Mouse (Mus musculus) cerebellum, adult 9-11 months (tissue): ENCODE data around the gene Syn2.
A peak's percentile ranks its signal among the peaks of the same experiment; 100 is the strongest.

Source experiments
- DNase-seq: peaks from one replicate; pipeline ENCODE4 v3.0.0; 2022

The Syn2 gene

DNA sequence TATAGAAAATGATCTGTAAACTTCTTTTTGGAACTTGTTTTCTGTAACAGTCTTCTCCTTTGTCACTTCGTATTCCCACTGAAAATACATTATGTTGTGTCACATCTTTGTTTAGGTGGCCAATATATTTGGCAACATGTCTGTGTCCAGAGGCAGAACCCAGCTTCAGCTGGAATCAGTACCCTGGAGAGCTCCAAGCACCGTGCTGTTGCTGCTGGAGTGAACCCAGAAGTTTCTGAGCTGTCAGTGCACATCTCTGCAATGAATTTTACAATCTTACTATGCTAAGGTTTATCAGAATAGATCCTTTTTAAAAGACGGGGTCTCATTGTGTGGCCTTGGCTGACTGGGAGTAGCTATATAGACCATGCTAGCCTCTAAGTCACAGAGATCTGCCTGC, 44.1 kb downstream of the Syn2 start:
- DNase-seq = no peak

GRCm38 (mm10) chr6:115181094-115181493, 46.4 kb downstream of the Syn2 start:
- DNase-seq = no peak

- DNase-seq = no peak
Observed at GRCm38 (mm10) chr6:115191111-115191510, 56.4 kb downstream of the Syn2 start.

DNA sequence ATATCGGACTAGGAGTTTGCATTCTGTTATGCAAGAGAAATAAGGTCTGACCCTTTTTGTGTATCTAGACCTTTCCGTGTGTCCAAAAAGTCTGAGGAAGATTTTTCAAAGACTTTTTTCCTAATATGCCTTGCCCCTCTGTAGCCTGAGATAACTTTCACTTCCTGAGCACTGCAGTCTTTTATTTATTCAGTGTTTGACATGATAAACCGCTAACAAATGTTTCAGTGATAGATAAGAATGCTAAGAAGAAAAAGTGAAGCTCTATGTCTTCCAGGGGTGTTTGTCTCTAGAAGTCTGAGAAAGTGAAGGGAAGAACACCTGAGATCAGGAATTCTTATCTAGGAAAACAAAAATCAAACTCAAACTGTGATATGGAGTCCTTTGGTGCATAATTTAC, 66.1 kb downstream of the Syn2 start:
- DNase-seq = no peak

- no peak for DNase-seq
Observed at GRCm38 (mm10) chr6:115203029-115203428, 68.3 kb downstream of the Syn2 start.

DNA sequence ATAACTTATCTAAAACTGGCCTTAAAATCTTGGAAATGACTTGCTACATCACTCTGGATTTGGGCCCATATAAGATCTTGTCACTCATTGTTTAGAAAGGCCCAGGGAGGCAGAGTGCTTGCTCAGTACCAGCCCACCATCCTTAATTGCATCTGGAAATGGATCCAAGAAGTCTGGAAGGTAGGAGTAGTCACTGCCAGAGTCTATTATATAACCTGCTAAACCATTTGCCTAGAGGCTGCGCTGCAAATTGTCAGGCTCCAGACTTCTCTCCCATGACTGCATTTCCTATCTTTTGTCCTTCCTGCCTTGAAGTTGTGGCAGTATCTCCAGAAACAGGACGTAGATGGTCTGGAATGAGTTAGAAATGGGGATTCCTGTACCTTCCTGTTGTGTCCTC, 75.5 kb downstream of the Syn2 start:
- DNase-seq = no peak

- DNase-seq = no peak
Observed at GRCm38 (mm10) chr6:115210820-115211219, 76.1 kb downstream of the Syn2 start.

DNA sequence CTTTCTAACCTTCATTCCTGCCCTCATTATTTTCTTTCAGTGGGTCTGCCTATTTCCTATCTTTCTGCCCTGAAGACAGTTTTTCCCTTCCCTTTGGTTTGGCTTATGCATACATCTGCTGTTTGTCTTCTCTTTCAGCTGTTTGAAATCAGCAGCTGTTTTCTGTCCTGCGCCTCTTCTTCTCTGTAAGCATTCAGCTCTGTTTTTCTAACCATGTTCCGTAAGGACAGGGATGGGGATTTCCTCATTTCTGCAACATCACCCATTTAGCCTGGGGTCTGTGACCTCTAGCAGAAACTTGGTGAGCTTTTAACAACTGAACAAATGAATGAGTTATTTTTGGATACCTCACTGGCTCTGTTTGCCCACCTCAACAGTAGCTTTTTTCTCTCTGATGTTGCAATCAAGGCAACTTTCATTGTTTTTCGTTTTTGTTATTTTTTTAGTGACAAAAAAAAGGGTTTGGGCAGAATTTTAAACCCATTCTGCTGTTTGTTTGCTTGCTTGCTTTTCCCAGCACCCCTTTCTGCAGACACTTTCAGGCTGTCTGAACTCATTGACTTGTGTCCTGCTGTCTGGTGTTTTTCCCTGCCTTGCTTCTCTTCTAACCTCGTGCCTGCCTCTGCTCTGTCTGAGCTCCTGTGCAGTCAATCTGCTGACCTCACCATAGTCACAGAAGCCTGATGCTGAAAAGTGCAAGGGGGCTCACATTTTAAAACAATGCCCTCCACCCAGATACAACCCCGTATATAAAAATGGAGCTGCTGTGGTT, 77.6 kb downstream of the Syn2 start:
- DNase-seq = no peak

DNA sequence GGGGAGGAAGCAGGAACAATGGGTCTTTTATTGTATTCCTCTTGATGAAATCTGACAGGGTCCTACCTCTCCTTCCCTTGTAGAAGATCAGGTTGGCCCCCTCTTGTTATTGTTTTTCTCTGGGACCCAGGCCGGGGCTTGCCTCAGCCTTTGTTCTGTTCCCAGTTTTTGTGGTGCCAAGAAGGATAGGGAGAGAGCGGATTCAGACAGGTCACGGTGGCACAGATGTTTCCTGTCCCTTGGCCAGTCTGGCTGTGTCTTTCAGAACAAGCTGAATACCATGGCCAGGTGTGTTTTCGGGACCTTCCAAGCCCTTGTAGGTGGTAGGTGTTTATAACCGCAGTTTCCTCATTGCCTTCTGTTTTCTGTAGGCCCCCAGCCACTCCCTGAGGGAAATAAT, 78.4 kb downstream of the Syn2 start:
- DNase-seq = no peak

GRCm38 (mm10) chr6:115221215-115221641, 86.5 kb downstream of the Syn2 start:
- peak; percentile 81 for DNase-seq

GRCm38 (mm10) chr6:115225519-115225918, 90.8 kb downstream of the Syn2 start:
- DNase-seq = peak; percentile 86

DNA sequence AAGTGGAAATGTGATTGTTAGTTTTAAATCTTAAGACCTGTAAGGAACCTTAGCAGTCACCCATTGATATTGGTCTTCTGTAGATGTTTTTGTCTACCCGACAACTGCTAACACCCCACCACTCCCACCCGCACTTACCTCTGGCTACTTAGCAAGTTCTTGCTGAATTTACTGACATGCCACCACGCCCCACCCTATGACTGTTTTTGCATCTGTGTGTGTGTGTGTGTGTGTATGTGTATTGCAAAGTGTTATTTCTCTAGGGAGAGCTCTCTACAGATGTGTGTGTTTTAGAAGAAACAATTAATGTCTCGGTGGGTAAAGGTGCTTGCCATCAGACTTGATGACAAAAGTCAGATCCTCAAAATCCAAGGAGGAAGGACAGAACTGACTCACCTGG, 92.3 kb downstream of the Syn2 start, which contains the start of gene Gm17482:
Gene Gm17482 (plus strand): TSS at position 301 of the 400 bp plus-strand sequence.
- DNase-seq = no peak

DNA sequence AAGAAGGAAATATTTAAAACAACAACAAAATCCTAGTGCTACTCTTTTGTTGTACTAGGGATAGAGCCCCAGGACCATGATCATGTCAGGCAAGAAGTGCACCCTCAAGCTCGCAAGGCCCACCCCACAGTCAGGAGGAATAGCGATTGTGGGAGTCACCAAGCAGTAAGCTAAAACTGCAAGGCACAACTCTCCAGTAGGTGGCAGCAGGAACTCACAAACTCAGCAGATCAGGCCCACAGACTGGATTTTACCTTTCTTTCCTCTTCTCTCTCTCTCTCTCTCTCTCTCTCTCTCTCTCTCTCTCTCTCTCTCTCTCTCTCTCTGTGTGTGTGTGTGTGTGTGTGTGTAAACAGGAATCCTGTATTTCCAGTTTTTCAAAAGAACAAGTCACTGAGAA, 92.8 kb downstream of the Syn2 start:
- DNase-seq = peak; percentile 83

DNA sequence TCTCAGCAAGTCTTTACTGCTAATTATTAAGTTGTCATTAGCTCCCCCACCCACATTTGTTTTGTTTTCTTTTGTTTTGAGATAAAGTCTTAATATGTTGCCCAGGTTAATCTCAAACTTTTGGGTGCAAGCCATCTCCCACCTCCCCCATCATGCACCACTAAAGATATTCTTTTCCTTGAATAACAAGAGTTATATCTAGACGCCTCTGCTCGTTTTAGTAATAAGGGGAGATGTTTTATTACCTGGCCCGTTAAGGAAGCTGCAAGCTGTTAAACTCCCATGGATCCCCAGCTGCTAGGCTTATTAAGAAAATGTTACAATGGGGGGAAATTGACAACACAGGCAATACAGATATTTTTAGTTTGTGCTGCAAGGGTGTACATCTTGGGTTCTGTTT, 95.9 kb downstream of the Syn2 start:
- no peak for DNase-seq

DNA sequence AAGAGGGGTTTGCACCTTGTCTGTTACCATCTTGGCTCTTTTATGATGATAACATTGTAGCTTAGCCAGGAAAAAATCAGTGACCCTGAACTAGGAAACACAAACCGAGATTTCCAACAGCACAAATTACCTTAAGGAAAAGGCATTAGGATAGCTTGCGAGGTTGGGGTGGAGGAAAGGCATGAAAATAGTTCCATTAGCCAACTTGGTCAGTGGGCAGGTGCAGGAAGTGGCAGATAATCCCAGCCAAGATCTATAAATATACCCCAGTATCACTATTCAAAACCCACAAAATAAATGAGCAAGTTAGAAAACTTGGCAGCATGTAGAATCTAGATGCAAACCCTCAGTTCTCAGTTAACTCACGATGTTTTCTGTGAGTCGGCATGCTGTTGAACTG, 97.1 kb downstream of the Syn2 start:
- DNase-seq = peak; percentile 20

GRCm38 (mm10) chr6:115232562-115232961, 97.9 kb downstream of the Syn2 start:
- DNase-seq = peak; percentile 26

DNA sequence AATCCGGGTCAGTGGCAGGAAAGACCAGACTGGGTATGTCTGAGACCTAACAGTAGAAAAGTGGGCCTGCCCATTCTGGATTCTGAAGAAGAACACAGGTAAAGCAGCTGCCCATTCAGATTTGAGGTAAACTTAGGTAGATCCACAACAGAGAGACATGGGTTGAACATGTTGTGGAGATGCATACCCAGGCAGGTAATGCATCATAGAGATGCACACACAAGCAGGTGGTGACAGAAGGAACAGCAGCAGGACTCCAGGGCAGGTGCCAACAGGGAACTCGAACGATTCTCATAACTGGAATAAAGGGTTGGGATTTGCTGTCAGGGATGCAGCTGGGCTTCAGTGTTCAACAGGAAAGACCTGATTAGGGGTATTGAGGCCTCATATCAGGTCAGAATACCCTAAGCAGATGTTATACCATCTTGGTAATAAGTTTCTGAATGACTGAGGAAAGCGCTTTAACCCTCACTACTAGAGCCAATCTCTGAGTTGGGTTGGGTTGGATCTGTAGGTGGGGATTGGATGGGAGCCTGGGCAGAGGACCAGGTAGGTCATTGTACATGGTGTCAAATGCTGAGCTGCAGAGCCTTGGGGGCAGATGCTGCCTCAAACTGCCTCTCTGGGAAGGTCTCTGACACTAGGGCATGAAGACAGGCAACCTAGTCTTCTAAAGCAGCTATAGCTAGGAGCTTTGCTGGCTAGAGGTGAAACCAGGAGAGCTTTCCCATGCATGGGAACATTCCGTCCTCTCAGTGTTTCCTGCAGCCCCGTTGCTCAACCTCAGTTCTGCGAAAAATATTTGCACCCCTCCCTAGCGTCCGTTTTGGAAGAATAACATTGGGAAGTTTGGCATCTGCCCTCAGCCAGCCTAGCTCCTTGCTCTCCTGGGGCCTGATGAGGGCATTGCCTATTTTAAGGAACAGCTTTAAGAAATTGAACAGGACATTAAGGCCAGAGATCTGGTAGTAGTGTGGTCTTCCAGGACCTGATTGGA, 103.6 kb downstream of the Syn2 start:
- peak; percentile 95 for DNase-seq

DNA sequence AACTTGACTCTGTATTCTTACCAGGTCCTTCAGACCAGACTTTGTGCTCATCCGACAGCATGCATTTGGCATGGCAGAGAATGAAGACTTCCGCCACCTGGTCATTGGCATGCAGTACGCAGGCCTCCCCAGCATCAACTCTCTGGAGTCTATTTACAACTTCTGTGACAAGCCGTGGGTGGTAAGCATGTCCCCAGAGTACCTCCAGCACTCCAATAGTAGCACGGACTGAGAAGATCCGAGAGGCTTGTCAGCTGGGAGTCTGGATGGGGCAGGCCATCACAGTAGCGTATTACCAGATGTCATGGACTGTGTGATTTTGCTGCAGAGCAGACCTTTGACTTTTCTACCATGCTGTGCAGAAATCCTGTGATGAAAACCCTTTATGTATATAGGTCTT, 104.6 kb downstream of the Syn2 start:
- DNase-seq = peak; percentile 63

DNA sequence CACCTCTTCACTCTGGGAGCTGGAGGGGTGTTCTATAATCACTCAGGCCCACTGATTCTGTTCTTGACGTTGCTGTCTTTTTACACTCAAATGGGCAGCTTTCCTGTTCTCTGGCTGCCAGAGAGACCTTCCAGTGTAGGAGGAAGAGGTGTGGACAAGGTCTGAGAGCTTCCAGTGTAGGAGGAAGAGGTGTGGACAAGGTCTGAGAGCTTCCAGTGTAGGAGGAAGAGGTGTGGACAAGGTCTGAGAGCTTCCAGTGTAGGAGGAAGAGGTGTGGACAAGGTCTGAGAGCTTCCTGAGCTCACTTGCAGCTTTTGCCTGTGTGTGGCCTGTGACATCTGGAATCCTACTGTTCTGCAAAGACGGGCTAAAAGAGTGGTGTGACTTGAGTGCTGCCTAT, 105.7 kb downstream of the Syn2 start:
- DNase-seq = peak; percentile 19

DNA sequence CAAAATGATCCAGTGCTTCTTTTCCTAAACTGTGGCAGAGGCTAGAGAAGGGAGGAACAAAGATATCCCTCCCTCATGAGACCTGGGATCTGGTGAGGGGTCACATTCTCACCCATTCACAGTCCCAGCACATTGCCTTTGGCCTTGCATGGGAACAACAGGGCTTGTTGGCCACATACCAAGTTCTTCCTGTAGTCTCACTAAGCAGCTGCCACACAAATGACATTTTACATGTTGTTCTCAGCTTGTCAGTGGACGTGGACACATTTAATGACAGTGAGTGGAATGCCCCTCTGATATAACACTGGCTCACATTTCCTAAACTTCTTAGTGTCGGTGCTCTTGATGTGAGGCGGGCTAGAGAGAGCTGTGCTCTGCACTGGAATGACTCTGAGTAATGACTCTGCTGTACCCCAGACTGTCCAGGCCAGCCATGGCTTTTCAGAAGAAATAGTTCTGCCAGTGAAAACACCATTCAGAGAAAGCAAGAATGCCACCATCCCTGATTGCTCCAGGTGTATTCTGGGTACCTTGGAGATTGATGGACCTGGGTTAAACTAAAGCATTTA, 106.5 kb downstream of the Syn2 start:
- DNase-seq = peak; percentile 38

- peak; percentile 52 for DNase-seq
Observed at GRCm38 (mm10) chr6:115241939-115242338, 107.2 kb downstream of the Syn2 start.

- peak; percentile 81 for DNase-seq
Observed at GRCm38 (mm10) chr6:115244222-115244621, 109.5 kb downstream of the Syn2 start.

- DNase-seq = peak; percentile 69
Observed at GRCm38 (mm10) chr6:115245500-115246058, 110.9 kb downstream of the Syn2 start.
